Mouse (Mus musculus): ENCODE results near the gene 1700012B09Rik. TPM values are rescaled to one million over a fixed set of nuclear protein-coding genes. Genes with fewer than 3 reads are reported as not detected.
A peak's percentile ranks its signal among the peaks of the same experiment; 100 is the strongest.

The 1700012B09Rik gene
- under 1 TPM in 1 of 2 experiments, not detected in 1; 0.66 TPM for total RNA-seq (2021)

DNA sequence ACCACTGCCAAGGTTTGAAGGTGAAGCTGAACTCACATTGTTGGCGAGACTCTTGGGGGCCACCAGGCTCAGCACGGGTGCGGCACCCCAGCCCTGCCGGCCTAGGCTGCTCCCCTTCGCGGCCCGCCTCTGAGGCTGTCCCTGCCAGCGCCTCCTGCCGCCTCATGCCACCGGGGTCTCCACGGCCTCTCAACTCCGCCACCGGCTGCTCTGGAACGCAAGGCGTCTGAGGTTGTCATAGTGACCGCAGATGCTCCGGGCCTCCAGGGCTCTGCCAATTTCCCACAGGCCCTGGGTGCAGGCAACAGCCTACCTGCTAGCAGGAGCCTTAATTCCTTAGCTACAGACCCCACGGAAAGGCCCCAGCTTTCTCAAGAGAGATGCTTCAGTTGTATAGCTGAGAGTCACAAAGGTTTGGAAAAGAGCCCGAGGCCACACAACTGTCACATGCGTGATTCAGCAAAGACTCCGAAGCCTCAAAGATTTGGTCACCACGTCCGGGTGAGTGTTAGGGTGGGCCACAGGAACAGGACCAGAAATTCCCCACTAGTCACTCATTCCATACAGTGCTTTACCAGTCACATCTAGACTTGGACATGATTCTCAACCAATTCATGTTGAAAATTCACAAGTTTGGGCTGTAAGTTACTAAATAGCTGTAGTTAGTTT, at the start of gene 1700012B09Rik:
TSS of gene 1700012B09Rik (minus strand) at position 228 of the 669 bp plus-strand sequence.
- intact Hi-C loops (cut with DNase I), result no loop called here
- DNase-seq, result peak; percentile 13

GRCm38 (mm10) chr9:14810111-14810510, 39.3 kb upstream of the 1700012B09Rik start:
- no peak for DNase-seq

DNA sequence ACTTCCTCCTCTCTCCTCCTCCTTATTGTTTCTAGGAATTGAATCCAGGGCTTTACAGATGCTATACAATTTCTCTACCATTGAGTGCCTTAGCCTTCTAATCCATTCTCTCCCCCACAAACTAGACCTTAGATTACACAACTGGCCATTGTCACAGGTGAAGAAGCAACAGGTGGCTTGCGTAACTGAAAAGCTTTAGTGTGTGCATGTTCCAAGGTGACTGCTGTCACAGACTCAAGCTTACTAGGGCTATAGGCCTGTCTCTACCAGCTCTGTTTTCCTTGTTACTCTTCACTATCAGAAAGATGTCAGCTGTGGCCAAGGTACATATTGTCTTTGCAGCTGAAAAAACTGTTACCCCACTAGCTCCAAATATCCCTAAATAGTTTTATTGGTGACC, 36.0 kb upstream of the 1700012B09Rik start:
- DNase-seq, result no peak
- intact Hi-C loops (cut with DNase I), result no loop called here

More at GRCm38 (mm10) chr9:14810111-14810510, 39.3 kb upstream of the 1700012B09Rik start:
- intact Hi-C loops (cut with DNase I), result no loop called here

DNA sequence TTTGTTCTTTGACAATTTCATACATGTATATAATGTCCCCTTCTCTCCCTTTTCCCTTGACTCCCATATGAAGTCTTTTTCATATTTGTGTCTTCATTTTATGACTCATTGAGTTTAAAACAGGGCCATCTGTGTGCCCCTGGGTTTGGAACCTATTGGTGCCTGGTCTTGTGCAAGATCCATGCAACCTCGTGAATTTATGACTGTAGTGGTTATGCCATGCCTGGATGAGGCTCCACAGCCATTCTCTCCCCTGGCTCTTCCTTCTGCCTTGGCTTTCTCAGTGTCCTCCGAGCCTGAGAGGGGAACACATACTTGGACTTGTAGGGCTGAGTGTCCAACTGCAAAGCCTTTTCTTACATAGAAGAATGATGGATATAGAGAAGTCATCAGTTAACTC, 34.9 kb upstream of the 1700012B09Rik start:
- intact Hi-C loops (cut with DNase I), result no loop called here
- DNase-seq, result no peak

DNA sequence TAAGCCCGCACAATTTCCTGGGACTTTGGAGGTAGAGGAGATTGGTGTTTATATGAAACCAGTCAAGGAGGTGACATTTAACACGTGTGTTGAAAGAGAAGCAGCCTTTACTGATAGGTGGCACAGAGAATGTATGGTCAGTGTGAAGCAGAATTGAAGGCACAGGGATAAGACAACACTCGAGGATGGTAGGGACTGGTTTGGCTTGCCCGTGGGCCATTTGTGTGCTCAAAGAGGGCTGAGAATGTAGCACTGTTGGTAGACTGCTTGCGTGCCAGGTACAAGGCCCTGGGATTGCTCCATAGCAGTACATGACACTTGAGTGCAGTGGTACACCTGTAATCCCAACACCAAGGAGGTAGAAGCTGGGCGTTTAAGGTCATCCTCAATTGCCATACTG, 16.5 kb upstream of the 1700012B09Rik start:
- intact Hi-C loops (cut with DNase I), result loop anchor here (10.0 kb wide), 1 partner anchor 227 kb away; no protein-coding TSS in a partner anchor
- no peak for DNase-seq

DNA sequence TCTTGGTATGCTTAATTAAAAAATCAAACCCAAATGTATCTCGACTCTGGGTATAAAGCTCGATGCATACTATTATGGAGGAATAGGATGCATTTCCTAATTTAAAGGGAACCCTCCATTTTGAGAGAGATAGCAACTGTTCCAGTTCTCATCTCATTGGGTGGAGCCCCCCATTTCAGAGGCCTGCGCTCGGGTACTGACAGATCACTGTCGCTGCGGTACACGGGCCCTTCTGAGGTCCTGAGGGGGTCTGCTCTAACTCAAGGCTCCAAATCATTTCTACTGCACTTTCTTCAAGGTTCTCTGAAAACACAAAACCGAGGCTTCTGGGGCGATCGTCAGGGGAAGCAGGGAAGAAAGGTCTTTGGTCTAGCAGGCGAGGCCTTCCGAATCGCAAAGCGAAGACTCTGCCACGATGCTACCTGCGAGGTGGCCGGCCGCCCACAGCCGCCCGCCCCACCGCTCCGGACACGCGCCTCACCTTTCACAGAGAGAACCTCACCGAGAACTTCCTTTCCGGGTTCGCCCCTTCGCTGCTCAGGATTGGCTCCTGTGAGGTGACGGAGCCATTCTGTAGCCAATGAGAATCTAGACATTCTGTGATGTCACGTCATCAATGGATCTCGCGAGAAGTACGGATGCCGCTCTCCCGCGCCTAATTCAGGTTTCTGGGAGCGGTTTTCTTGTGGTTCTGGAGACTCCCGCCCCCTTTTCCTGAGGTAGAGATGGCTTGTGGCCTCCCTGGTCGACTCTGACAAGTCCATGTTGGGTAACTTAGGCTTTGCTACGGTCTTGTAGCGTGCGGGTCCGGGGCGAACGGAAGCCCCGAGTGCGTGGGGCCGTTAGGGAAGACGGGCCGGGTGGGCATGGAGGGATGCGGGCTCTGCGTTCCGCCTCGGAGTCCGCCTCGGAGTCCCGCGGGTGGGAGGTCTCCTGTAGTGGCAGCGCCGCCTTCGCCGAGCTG, 13.5 kb upstream of the 1700012B09Rik start, which contains the start of the genes Mre11a and Ankrd49:
TSS of gene Mre11a (plus strand) at position 616 of the 964 bp plus-strand sequence.
TSS of gene Ankrd49 (minus strand) at position 818 of the 964 bp plus-strand sequence.
- DNase-seq, result peak; percentile 91
- intact Hi-C loops (cut with DNase I), result loop anchor here (10.0 kb wide), 1 partner anchor 230 kb away; no protein-coding TSS in a partner anchor

GRCm38 (mm10) chr9:14778341-14778740, 7.5 kb upstream of the 1700012B09Rik start:
- DNase-seq, result no peak
- intact Hi-C loops (cut with DNase I), result no loop called here

- DNase-seq, result no peak
- intact Hi-C loops (cut with DNase I), result no loop called here
Observed at GRCm38 (mm10) chr9:14773813-14774212, 3.0 kb upstream of the 1700012B09Rik start.

- intact Hi-C loops (cut with DNase I), result no loop called here
- DNase-seq, result no peak
Observed at GRCm38 (mm10) chr9:14772074-14772473, 1.2 kb upstream of the 1700012B09Rik start.

DNA sequence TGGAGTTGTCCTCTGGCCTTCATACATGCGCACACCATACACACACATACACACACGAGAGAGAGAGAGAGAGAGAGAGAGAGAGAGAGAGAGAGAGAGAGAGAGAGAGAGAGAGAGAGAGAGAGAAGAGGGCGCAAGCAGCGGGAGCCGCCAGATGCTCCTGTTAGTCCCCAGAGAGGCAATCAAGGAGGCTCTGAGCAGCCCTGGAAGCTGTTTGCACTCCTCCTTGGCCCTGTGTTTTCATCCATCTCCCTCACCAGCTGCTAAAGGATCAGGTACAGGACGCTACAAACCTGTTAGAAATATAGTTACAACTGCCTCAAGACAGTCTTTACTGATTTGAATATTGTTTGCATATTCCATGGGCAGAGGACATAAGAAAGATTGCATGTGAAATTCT, 1.0 kb downstream of the 1700012B09Rik start:
- no peak for DNase-seq
- intact Hi-C loops (cut with DNase I), result loop anchor here (10.0 kb wide), 1 partner anchor 245 kb away; no protein-coding TSS in a partner anchor

- DNase-seq, result peak; percentile 45
- intact Hi-C loops (cut with DNase I), result loop anchor here (10.0 kb wide), 1 partner anchor 240 kb away; no protein-coding TSS in a partner anchor
Observed at GRCm38 (mm10) chr9:14764765-14765164, 6.1 kb downstream of the 1700012B09Rik start.

DNA sequence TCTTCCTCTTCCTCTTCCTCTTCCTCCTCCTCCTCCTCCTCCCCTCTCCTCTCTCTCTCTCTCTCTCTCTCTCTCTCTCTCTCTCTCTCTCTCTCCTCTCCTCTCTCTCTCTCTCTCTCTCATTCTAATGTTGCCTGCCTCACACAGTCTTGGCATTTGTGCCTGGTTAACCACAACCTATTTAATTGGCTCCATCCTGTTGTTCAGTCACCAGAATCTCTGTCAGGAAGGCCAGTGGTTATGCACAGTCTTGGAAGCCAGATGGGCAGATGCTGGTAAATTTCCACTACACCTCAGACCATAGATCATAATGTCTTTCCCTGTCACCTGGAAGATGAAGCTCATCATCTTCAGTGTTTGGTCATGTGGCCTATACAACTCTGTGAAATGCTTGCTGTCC, 11.6 kb downstream of the 1700012B09Rik start:
- intact Hi-C loops (cut with DNase I), result no loop called here
- no peak for DNase-seq

GRCm38 (mm10) chr9:14758590-14758989, 12.2 kb downstream of the 1700012B09Rik start:
- intact Hi-C loops (cut with DNase I), result no loop called here
- no peak for DNase-seq

GRCm38 (mm10) chr9:14754469-14754868, 16.4 kb downstream of the 1700012B09Rik start:
- intact Hi-C loops (cut with DNase I), result no loop called here

GRCm38 (mm10) chr9:14753947-14754346, 16.9 kb downstream of the 1700012B09Rik start:
- intact Hi-C loops (cut with DNase I), result no loop called here
- no peak for DNase-seq

More at GRCm38 (mm10) chr9:14754469-14754868, 16.4 kb downstream of the 1700012B09Rik start:
- DNase-seq, result no peak

DNA sequence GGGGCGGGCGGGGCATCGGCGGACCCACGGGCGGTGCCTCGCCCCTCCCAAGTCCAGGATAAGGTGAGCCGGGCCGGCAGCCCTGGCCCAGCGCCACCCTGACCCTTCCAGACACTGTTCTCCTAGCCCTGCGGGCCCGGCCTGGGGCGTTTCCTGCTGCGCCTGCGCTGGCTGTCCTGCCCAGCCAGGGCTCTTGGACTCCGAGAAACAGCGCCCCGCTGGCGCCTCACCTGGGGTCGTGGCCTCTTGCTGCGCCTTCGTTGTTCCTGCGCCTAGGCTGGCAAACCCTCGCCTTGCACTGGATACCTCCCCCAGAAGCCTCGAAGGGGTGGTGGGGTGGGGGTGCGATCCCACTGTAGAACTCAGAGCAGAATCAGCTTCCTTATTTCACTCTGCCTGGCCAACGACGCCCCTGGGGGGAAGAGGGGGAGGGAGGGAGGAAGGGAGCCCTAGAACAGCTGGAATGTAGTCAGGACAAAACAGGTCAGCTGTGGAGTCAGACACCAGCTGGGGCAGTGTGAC, 18.8 kb downstream of the 1700012B09Rik start, which contains the start of gene Fut4:
TSS of gene Fut4 (minus strand) at position 393 of the 522 bp plus-strand sequence.
- peak; percentile 17 for DNase-seq

GRCm38 (mm10) chr9:14751503-14752000, 19.3 kb downstream of the 1700012B09Rik start:
- intact Hi-C loops (cut with DNase I), result no loop called here
- no peak for DNase-seq

More for the DNA sequence above, 18.8 kb downstream of the 1700012B09Rik start, which contains the start of gene Fut4:
- intact Hi-C loops (cut with DNase I), result no loop called here

GRCm38 (mm10) chr9:14750901-14751502, 19.8 kb downstream of the 1700012B09Rik start:
- intact Hi-C loops (cut with DNase I), result no loop called here
- no peak for DNase-seq

DNA sequence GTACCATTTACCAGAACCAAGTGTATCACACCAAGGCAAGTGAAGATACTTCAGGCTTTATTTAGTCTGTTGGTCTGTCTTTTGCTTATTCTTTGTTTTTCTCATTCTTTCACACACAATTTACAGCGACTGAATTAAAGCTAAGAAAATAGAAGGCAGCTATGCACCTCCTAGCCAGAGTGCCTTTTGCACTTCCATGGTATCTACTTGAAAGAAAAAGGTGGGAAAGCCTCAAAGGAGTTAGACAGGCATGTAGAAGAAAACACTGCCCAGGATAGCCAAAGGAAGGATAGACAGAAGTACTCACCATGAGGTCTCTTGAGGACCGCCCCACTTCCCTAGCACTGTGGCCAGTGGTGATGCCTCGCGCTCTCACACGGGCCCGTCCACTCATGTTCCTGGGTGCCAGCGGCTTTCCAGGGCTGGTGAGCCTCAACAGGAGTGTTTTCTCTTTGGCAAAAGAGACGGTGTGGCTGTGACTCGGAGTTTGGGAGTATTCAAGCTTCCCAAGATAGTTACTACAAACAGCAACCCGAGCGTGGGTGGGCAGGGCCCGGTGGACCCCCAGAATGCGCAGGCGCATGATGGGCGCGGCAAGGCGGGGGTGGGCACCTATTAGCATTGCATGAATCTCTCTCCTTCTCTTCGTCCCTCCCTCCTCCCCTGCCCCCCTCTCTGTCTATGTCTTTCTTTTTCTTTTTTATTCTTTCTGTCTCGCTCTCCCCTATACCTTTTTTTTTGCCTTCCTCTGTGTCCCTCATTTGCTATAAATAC, 30.5 kb downstream of the 1700012B09Rik start, which contains the start of gene Piwil4:
TSS of gene Piwil4 (minus strand) at position 583 of the 774 bp plus-strand sequence.
- intact Hi-C loops (cut with DNase I), result no loop called here
- no peak for DNase-seq
